Mouse (Mus musculus): ENCODE measurements at regions not wholly inside any gene's neighbourhood (a gene's known extent, or its start where the extent isn't known, plus 50 kb on each side); places are given as distances from the start of the nearest gene placed in this dataset.

- ATAC-seq (ENCODE audit: insufficient number of reproducible peaks, insufficient read depth, low FRiP score, low read depth) = no peak
- no peaks in the 10 kb centered on the region for H3K4me1 ChIP-seq (ENCODE audit: control insufficient read depth in 2 of 2, insufficient read depth in 2 of 2, low read length in 2 of 2)
- H3K9ac ChIP-seq (ENCODE audit: low read length) = no peak overlapping the region
- 75% methylated on average over 6 of the region's 6 CpGs for WGBS
- H3K36me3 ChIP-seq (ENCODE audit: control insufficient read depth, insufficient read depth, low read length) = no peaks in the 10 kb centered on the region
- H3K4me3 ChIP-seq (ENCODE audit: control insufficient read depth in 1 of 2, insufficient read depth in 1 of 2, low read depth in 1 of 2, low read length in 2 of 2) = no peak overlapping the region
- no peak overlapping the region for H3K4me2 ChIP-seq (ENCODE audit: low read length)
- no peaks in the 10 kb centered on the region for H3K27me3 ChIP-seq (ENCODE audit: control insufficient read depth, insufficient read depth, low read length)
- H3K27ac ChIP-seq (replicated peaks in 1 of 2; ENCODE audit: control insufficient read depth in 1 of 2, insufficient read depth in 1 of 2, low read depth in 2 of 2, low read length in 2 of 2) = no peak overlapping the region
- H3K9me3 ChIP-seq (ENCODE audit: control insufficient read depth, low read length) = no peaks in the 10 kb centered on the region
Observed at GRCm38 (mm10) chr12:118373250-118373649, 72.0 kb upstream of the Sp4 start.

DNA sequence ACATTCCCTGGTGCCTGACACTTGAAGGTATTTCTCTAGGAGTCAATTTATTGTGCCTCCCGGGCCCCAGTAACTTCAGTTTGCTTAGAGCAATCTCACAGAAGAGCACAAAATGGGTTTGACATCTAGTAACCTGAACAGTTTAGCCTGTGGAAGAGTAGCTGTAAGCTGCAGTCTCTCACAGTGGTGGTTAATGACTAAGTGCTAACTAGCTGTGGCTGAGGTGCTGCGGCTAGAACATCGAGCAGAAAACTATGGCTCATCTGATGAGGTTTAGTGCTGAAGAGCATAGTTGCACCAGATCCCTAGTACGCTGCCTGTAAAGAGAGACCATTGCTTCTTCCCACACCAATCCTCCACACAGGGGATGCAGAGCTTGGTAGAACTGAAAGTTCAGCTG, 70.7 kb upstream of the Sp4 start:
- H3K4me1 ChIP-seq (ENCODE audit: control insufficient read depth in 2 of 2, insufficient read depth in 2 of 2, low read length in 2 of 2) = no peaks in the 10 kb centered on the region
- no peak overlapping the region for H3K4me3 ChIP-seq (ENCODE audit: control insufficient read depth in 1 of 2, insufficient read depth in 1 of 2, low read depth in 1 of 2, low read length in 2 of 2)
- no peaks in the 10 kb centered on the region for H3K9me3 ChIP-seq (ENCODE audit: control insufficient read depth, low read length)
- H3K27me3 ChIP-seq (ENCODE audit: control insufficient read depth, insufficient read depth, low read length) = no peaks in the 10 kb centered on the region
- H3K4me2 ChIP-seq (ENCODE audit: low read length) = no peak overlapping the region
- WGBS = 79% methylated on average over 4 of the region's 4 CpGs
- no peak for ATAC-seq (ENCODE audit: insufficient number of reproducible peaks, insufficient read depth, low FRiP score, low read depth)
- no peaks in the 10 kb centered on the region for H3K36me3 ChIP-seq (ENCODE audit: control insufficient read depth, insufficient read depth, low read length)
- no peak overlapping the region for H3K9ac ChIP-seq (ENCODE audit: low read length)
- no peak overlapping the region for H3K27ac ChIP-seq (replicated peaks in 1 of 2; ENCODE audit: control insufficient read depth in 1 of 2, insufficient read depth in 1 of 2, low read depth in 2 of 2, low read length in 2 of 2)

DNA sequence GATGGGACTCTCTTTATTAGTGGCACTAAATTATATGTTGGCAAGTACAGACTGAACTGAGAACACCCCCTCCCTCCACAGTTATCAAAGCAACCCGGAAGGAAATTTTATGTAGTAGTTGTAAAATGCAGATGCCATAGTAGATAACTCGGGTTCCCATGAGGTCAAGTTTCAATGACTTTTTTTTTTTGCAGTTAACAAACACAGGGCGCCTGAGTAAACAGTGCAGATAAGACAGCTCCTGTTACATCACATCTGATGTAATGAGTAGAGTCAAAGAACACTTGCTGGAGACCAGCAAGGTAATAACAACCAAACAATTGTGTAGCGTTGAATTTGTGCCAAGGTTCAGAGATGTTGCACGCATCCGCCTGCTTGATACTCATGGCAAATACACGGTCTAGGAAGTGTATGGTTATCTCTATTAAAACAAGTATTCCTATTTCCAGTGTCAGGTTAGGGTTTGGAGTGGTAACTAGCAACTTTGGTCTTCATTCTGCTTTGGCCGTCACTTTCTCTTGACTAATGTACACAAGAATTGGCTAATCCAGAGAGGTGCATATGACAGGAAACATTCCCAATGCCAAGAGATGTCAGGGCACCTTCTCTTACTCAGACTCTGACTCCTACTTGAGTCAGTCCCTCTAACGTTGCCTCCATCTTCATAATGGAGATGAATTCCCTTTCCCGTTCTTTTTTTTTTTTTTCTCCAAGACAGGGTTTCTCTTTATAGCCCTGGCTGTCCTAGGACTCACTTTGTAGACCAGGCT, 66.3 kb upstream of the Sp4 start:
- Histone ChIP-seq H3K4me1 (ENCODE audit: control insufficient read depth in 2 of 2, insufficient read depth in 2 of 2, low read length in 2 of 2) (no peaks in the 10 kb centered on the region), H3K9me3 (ENCODE audit: control insufficient read depth, low read length) (no peaks in the 10 kb centered on the region), H3K4me2 (ENCODE audit: low read length) (no peak overlapping the region), H3K27me3 (ENCODE audit: control insufficient read depth, insufficient read depth, low read length) (no peaks in the 10 kb centered on the region), H3K27ac (replicated peaks in 1 of 2; ENCODE audit: control insufficient read depth in 1 of 2, insufficient read depth in 1 of 2, low read depth in 2 of 2, low read length in 2 of 2) (no peak overlapping the region), H3K9ac (ENCODE audit: low read length) (no peak overlapping the region), H3K4me3 (ENCODE audit: control insufficient read depth in 1 of 2, insufficient read depth in 1 of 2, low read depth in 1 of 2, low read length in 2 of 2) (no peak overlapping the region), H3K36me3 (ENCODE audit: control insufficient read depth, insufficient read depth, low read length) (no peaks in the 10 kb centered on the region)
- WGBS = 60% methylated on average over 10 of the region's 10 CpGs
- ATAC-seq (ENCODE audit: insufficient number of reproducible peaks, insufficient read depth, low FRiP score, low read depth) = no peak

GRCm38 (mm10) chr12:118352866-118353265, 51.6 kb upstream of the Sp4 start:
- no peak overlapping the region for H3K27ac ChIP-seq (replicated peaks in 1 of 2; ENCODE audit: control insufficient read depth in 1 of 2, insufficient read depth in 1 of 2, low read depth in 2 of 2, low read length in 2 of 2)
- H3K4me2 ChIP-seq (ENCODE audit: low read length) = no peak overlapping the region
- no peaks in the 10 kb centered on the region for H3K36me3 ChIP-seq (ENCODE audit: control insufficient read depth, insufficient read depth, low read length)
- ATAC-seq (ENCODE audit: insufficient number of reproducible peaks, insufficient read depth, low FRiP score, low read depth) = no peak
- H3K9me3 ChIP-seq (ENCODE audit: control insufficient read depth, low read length) = no peaks in the 10 kb centered on the region
- no peaks in the 10 kb centered on the region for H3K27me3 ChIP-seq (ENCODE audit: control insufficient read depth, insufficient read depth, low read length)
- no peaks in the 10 kb centered on the region for H3K4me1 ChIP-seq (ENCODE audit: control insufficient read depth in 2 of 2, insufficient read depth in 2 of 2, low read length in 2 of 2)
- no peak overlapping the region for H3K9ac ChIP-seq (ENCODE audit: low read length)
- no peak overlapping the region for H3K4me3 ChIP-seq (ENCODE audit: control insufficient read depth in 1 of 2, insufficient read depth in 1 of 2, low read depth in 1 of 2, low read length in 2 of 2)
- 83% methylated on average over 7 of the region's 7 CpGs for WGBS

GRCm38 (mm10) chr12:118351421-118351820, 50.2 kb upstream of the Sp4 start:
- Histone ChIP-seq H3K4me1 (ENCODE audit: control insufficient read depth in 2 of 2, insufficient read depth in 2 of 2, low read length in 2 of 2) (no peaks in the 10 kb centered on the region), H3K4me2 (ENCODE audit: low read length) (no peak overlapping the region), H3K36me3 (ENCODE audit: control insufficient read depth, insufficient read depth, low read length) (no peaks in the 10 kb centered on the region), H3K27ac (replicated peaks in 1 of 2; ENCODE audit: control insufficient read depth in 1 of 2, insufficient read depth in 1 of 2, low read depth in 2 of 2, low read length in 2 of 2) (no peak overlapping the region), H3K4me3 (ENCODE audit: control insufficient read depth in 1 of 2, insufficient read depth in 1 of 2, low read depth in 1 of 2, low read length in 2 of 2) (no peak overlapping the region), H3K9me3 (ENCODE audit: control insufficient read depth, low read length) (no peaks in the 10 kb centered on the region), H3K27me3 (ENCODE audit: control insufficient read depth, insufficient read depth, low read length) (no peaks in the 10 kb centered on the region), H3K9ac (ENCODE audit: low read length) (no peak overlapping the region)
- ATAC-seq (ENCODE audit: insufficient number of reproducible peaks, insufficient read depth, low FRiP score, low read depth) = no peak
